ENCODE assay signal across 8 mouse cellular contexts in the genomic region with DNA sequence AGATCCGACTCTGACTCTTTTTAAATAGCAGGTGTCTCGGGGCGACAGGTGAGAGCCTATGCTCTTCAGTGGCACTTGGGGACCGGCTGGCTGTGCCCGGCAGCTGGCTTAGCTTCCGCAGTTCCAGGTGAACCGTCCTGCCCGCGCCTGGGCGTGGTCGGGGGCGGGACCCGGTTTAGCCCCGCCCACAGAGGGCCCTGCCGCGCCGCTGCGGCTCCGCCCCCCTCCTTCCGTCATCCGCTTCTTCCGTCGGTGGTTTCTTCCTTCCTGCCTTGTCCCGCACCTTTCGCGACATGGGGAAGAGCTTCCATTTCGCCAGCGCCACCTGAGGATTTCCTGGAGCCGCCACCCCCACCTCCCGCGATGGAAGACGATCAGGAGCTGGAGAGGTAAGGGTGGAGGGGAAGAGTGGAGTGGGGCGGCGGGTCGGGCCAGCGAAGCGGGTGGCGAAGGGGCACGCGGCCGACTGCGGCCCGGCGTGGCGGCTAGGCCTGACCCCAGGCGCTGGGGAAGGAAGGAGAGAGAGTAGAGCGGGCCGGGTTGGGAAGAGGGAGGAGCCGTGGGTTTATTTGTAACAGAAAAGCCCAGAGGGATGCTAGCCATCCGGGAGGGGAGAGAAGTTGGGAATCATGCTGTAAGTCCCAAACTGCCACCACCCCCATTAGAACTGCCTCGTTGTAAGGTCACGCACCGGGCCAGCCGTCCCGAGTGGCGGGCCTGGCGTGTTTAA. TPM values are rescaled to one million over a fixed set of nuclear protein-coding genes. Genes with fewer than 3 reads are reported as not detected.
DNase-seq lines count a peak whose midpoint lies in the region; ATAC-seq and TF ChIP-seq lines count a peak whose summit lies in the region.

No protein-coding gene starts in this region.

- peak overlapping the region; percentile 84 for H3K27ac ChIP-seq in hindbrain, embryonic 12.5 days
- H3K27ac ChIP-seq in lung, postnatal 0 days (ENCODE audit: low read length) = peak overlapping the region; percentile 98

- peaks cover 19% of the 10 kb centered on the region for H3K4me1 ChIP-seq in hindbrain, embryonic 12.5 days
- peaks cover 22% of the 10 kb centered on the region; the same call in 1 of the 2 replicates for H3K4me1 ChIP-seq in lung, postnatal 0 days (ENCODE audit: insufficient read depth, low read depth, low read length)

- peak overlapping the region; percentile 77 for H3K9ac ChIP-seq in hindbrain, embryonic 12.5 days
- H3K9ac ChIP-seq in lung, postnatal 0 days (replicated peaks; ENCODE audit: low read depth) = peak overlapping the region; percentile 61

- peaks cover 5% of the 10 kb centered on the region; the same call in 1 of the 2 replicates for H3K27me3 ChIP-seq in hindbrain, embryonic 12.5 days
- H3K27me3 ChIP-seq in lung, postnatal 0 days (replicated peaks; ENCODE audit: insufficient read depth, low read length) = no peaks in the 10 kb centered on the region

- ATAC-seq in hindbrain, embryonic 12.5 days (ENCODE audit: low FRiP score) = peak; percentile 60
- peak; percentile 68 for ATAC-seq in lung, postnatal 0 days

- H3K4me3 ChIP-seq in hindbrain, embryonic 12.5 days = peak overlapping the region; percentile 59
- peak overlapping the region; percentile 93 for H3K4me3 ChIP-seq in lung, postnatal 0 days (ENCODE audit: low read depth, low read length)

- DNase-seq in NIH3T3 (ENCODE audit: low read depth) = peak; percentile 92
- DNase-seq in cerebellum, postnatal 10 days = peak; percentile 96 to 97
- DNase-seq in frontal cortex, postnatal 10 days (ENCODE audit: low spot score in 2 of 2) = peak; percentile 82 to 88
- peak; percentile 84 to 91 for DNase-seq in layer of hippocampus, postnatal 10 days (ENCODE audit: low spot score in 2 of 2)
- DNase-seq in lung, postnatal 0 days (ENCODE audit: low spot score) = peak; percentile 95
- DNase-seq in ovary, postnatal 10 days (ENCODE audit: low spot score) = peak; percentile 82
- peak; percentile 94 for DNase-seq in thymus, postnatal 0 days (ENCODE audit: low spot score)

- peak overlapping the region; percentile 75 for H3K4me2 ChIP-seq in hindbrain, embryonic 12.5 days (replicated peaks)
- peak overlapping the region; percentile 67 for H3K4me2 ChIP-seq in lung, postnatal 0 days (replicated peaks; ENCODE audit: low read depth, low read length)

- H3K36me3 ChIP-seq in hindbrain, embryonic 12.5 days = no peaks in the 10 kb centered on the region
- H3K36me3 ChIP-seq in lung, postnatal 0 days (ENCODE audit: insufficient read depth, low read length) = no peaks in the 10 kb centered on the region

- peak; percentile 1; the same call in 1 of the 2 replicates for TF ChIP-seq CTCF in lung, postnatal 0 days (IDR thresholded peaks at IDR 0.05)

- 0% methylated on average over 56 of the region's 57 CpGs for WGBS in hindbrain, embryonic 12.5 days
- under 1% methylated on average over 55 of the region's 57 CpGs for WGBS in lung, postnatal 0 days

- H3K9me3 ChIP-seq in hindbrain, embryonic 12.5 days (replicated peaks) = no peaks in the 10 kb centered on the region
- no peaks in the 10 kb centered on the region for H3K9me3 ChIP-seq in lung, postnatal 0 days (ENCODE audit: low read length)

- TF ChIP-seq EP300 in lung, postnatal 0 days (IDR thresholded peaks at IDR 0.05) = no peak

RNA-seq across cellular contexts. Expression of gene Polr1d, which starts 0.6 kb away (rescaled TPM):
- 95.1 and 98.0 TPM in 2 replicates for polyA plus RNA-seq in hindbrain, embryonic 12.5 days (2016; fragmentation: Nextera tagmentation; extraction: Ambion mirVana)
- 10 to 100 TPM; 80.3 to 84.0 TPM for total RNA-seq in layer of hippocampus, postnatal 10 days (2021)
- polyA plus RNA-seq in lung, postnatal 0 days (2015; fragmentation: Nextera tagmentation; extraction: Ambion mirVana) = 106 and 107 TPM in 2 replicates
- 188 and 189 TPM in 2 replicates for polyA plus RNA-seq in thymus, postnatal 0 days (2015; fragmentation: Nextera tagmentation; extraction: Ambion mirVana)

RNA-seq across cellular contexts. Expression of gene Lnx2, which starts 1.1 kb away (rescaled TPM):
- 8.8 and 9.4 TPM in 2 replicates for polyA plus RNA-seq in hindbrain, embryonic 12.5 days (2016; fragmentation: Nextera tagmentation; extraction: Ambion mirVana)
- total RNA-seq in layer of hippocampus, postnatal 10 days (2021) = 1 to 10 TPM; 6.5 to 8.9 TPM
- polyA plus RNA-seq in lung, postnatal 0 days (2015; fragmentation: Nextera tagmentation; extraction: Ambion mirVana) = 12.4 and 14.5 TPM in 2 replicates
- 8.8 and 11.1 TPM in 2 replicates for polyA plus RNA-seq in thymus, postnatal 0 days (2015; fragmentation: Nextera tagmentation; extraction: Ambion mirVana)

Comparison
In these comparisons a context has a peak if more than half of its experiments do, and no peak if none do; other contexts are left out.
1. Peak in every context shown above with its lines: DNase-seq, ATAC-seq, H3K4me3 ChIP-seq and H3K27ac ChIP-seq.